Mouse (Mus musculus) kidney, adult 8-10 months (tissue): ENCODE measurements around the gene Naa30.

Source experiments
- DNase-seq, 2 experiments: peaks; one replicate each; pipeline ENCODE4 v3.0.0; 2022

Naa30 gene

DNA sequence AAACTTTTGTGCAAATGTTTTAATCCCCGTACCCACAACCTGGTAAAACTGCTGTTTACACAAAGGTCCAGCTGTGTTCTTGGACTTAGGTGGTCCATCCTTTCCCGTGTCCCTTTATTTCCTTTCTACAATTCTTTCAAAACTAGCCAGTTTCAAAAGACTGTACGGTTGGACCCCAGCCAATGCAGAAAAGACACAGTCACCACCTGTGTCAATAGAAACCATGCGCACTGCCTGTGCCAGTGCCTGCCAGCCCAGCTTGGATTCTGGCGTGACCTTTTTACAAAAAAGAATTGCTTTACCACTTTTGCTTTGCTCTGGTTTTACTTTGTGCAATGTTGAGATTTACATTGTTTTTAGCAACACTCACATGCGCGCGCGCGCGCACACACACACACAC lies 55.0 kb downstream of the Naa30 start:
- DNase-seq: no peak

DNA sequence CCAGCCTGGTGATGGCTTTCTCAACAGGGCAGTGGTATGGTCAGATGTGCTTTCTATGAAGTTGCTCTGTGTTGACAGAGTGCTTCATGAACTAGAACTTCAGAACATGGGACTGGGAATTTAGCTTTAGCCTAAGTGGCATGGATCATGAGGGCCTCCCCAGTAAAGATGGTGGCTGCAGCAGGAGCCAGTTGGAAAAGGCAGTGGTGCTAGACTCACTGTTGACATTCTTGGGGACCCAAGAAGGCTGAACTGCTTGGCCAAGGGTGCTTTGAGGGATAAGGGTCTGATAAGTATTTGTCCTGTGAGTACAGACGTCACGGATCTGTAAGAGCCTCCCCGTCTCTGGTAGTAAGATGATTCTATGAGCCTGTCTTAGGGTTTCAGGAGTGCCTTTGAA lies 59.8 kb downstream of the Naa30 start:
- no peak for DNase-seq

GRCm38 (mm10) chr14:49234788-49235515 lies 62.9 kb downstream of the Naa30 start:
- peak; percentile 33 to 39 for DNase-seq

DNA sequence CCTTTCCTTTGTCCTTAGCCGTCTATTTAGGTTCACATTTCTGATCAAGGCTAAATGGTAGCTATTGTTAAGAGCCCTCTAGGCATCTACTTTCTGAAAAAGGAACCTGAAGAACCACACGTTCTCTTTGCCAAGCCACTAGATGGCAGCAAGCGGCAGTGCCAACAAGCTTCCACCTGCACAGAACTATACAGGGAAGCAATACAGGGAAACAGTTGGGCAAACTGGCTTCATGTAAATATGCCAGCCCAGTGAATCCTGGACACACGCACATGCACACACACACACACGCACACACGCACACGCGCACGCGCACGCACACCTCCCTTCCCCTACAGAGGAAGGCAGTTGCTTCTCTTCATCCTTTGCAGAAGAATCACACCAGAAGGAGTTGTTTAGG lies 66.2 kb downstream of the Naa30 start:
- DNase-seq: peak; percentile 60 to 67
